Mouse (Mus musculus): ENCODE data around the gene Hspb9.

Gene Hspb9

GRCm38 (mm10) chr11:100700710-100701109, 12.9 kb upstream of the Hspb9 start:
- H3K27me3 ChIP-seq (ENCODE audit: control insufficient read depth, insufficient read depth, low read length, poor library complexity, severe bottlenecking) = no peaks in the 10 kb centered on the region
- H3K36me3 ChIP-seq (ENCODE audit: control insufficient read depth, insufficient read depth, low read length, poor library complexity, severe bottlenecking) = peaks cover 1% of the 10 kb centered on the region; the same call in 1 of the 2 replicates
- DNase-seq (ENCODE audit: low read depth, low spot score) = no peak

GRCm38 (mm10) chr11:100701301-100701700, 12.3 kb upstream of the Hspb9 start:
- H3K27me3 ChIP-seq (ENCODE audit: control insufficient read depth, insufficient read depth, low read length, poor library complexity, severe bottlenecking) = no peaks in the 10 kb centered on the region
- DNase-seq (ENCODE audit: low read depth, low spot score) = peak; percentile 51
- peaks cover 1% of the 10 kb centered on the region; the same call in 1 of the 2 replicates for H3K36me3 ChIP-seq (ENCODE audit: control insufficient read depth, insufficient read depth, low read length, poor library complexity, severe bottlenecking)

GRCm38 (mm10) chr11:100702081-100702851, 11.4 kb upstream of the Hspb9 start:
- no peaks in the 10 kb centered on the region for H3K27me3 ChIP-seq (ENCODE audit: control insufficient read depth, insufficient read depth, low read length, poor library complexity, severe bottlenecking)
- peaks cover 1% of the 10 kb centered on the region; the same call in 1 of the 2 replicates for H3K36me3 ChIP-seq (ENCODE audit: control insufficient read depth, insufficient read depth, low read length, poor library complexity, severe bottlenecking)
- peak; percentile 91 for DNase-seq (ENCODE audit: low read depth, low spot score)

GRCm38 (mm10) chr11:100702906-100703305, 10.7 kb upstream of the Hspb9 start:
- H3K36me3 ChIP-seq (ENCODE audit: control insufficient read depth, insufficient read depth, low read length, poor library complexity, severe bottlenecking) = peaks cover 1% of the 10 kb centered on the region; the same call in 1 of the 2 replicates
- DNase-seq (ENCODE audit: low read depth, low spot score) = no peak
- H3K27me3 ChIP-seq (ENCODE audit: control insufficient read depth, insufficient read depth, low read length, poor library complexity, severe bottlenecking) = no peaks in the 10 kb centered on the region

GRCm38 (mm10) chr11:100703366-100703765, 10.3 kb upstream of the Hspb9 start:
- DNase-seq (ENCODE audit: low read depth, low spot score) = peak; percentile 23
- H3K27me3 ChIP-seq (ENCODE audit: control insufficient read depth, insufficient read depth, low read length, poor library complexity, severe bottlenecking) = no peaks in the 10 kb centered on the region

GRCm38 (mm10) chr11:100703851-100704531, 9.7 kb upstream of the Hspb9 start, which contains the start of gene Dhx58:
TSS of gene Dhx58 (minus strand) at chr11:100704271.
- H3K36me3 ChIP-seq (ENCODE audit: control insufficient read depth, insufficient read depth, low read length, poor library complexity, severe bottlenecking) = no peaks in the 10 kb centered on the region; the same call in 1 of the 2 replicates
- H3K27me3 ChIP-seq (ENCODE audit: control insufficient read depth, insufficient read depth, low read length, poor library complexity, severe bottlenecking) = no peaks in the 10 kb centered on the region
- DNase-seq (ENCODE audit: low read depth, low spot score) = peak; percentile 65

More at GRCm38 (mm10) chr11:100703366-100703765, 10.3 kb upstream of the Hspb9 start:
- peaks cover under 1% of the 10 kb centered on the region; the same call in 1 of the 2 replicates for H3K36me3 ChIP-seq (ENCODE audit: control insufficient read depth, insufficient read depth, low read length, poor library complexity, severe bottlenecking)

GRCm38 (mm10) chr11:100705095-100705747, 8.4 kb upstream of the Hspb9 start:
- Histone ChIP-seq H3K27me3 (ENCODE audit: control insufficient read depth, insufficient read depth, low read length, poor library complexity, severe bottlenecking) (no peaks in the 10 kb centered on the region), H3K36me3 (ENCODE audit: control insufficient read depth, insufficient read depth, low read length, poor library complexity, severe bottlenecking) (no peaks in the 10 kb centered on the region; the same call in 1 of the 2 replicates)
- DNase-seq (ENCODE audit: low read depth, low spot score) = no peak

GRCm38 (mm10) chr11:100709201-100709810, 4.3 kb upstream of the Hspb9 start:
- no peaks in the 10 kb centered on the region; the same call in none of the 2 replicates for H3K36me3 ChIP-seq (ENCODE audit: control insufficient read depth, insufficient read depth, low read length, poor library complexity, severe bottlenecking)
- no peak for DNase-seq (ENCODE audit: low read depth, low spot score)
- no peaks in the 10 kb centered on the region for H3K27me3 ChIP-seq (ENCODE audit: control insufficient read depth, insufficient read depth, low read length, poor library complexity, severe bottlenecking)

GRCm38 (mm10) chr11:100710528-100710927, 3.1 kb upstream of the Hspb9 start:
- H3K27me3 ChIP-seq (ENCODE audit: control insufficient read depth, insufficient read depth, low read length, poor library complexity, severe bottlenecking) = no peaks in the 10 kb centered on the region
- DNase-seq (ENCODE audit: low read depth, low spot score) = no peak
- H3K36me3 ChIP-seq (ENCODE audit: control insufficient read depth, insufficient read depth, low read length, poor library complexity, severe bottlenecking) = no peaks in the 10 kb centered on the region; the same call in 1 of the 2 replicates

GRCm38 (mm10) chr11:100710977-100711376, 2.7 kb upstream of the Hspb9 start:
- no peaks in the 10 kb centered on the region for H3K27me3 ChIP-seq (ENCODE audit: control insufficient read depth, insufficient read depth, low read length, poor library complexity, severe bottlenecking)
- DNase-seq (ENCODE audit: low read depth, low spot score) = no peak
- no peaks in the 10 kb centered on the region; the same call in 1 of the 2 replicates for H3K36me3 ChIP-seq (ENCODE audit: control insufficient read depth, insufficient read depth, low read length, poor library complexity, severe bottlenecking)

- DNase-seq (ENCODE audit: low read depth, low spot score) = peak; percentile 63
- no peaks in the 10 kb centered on the region for H3K27me3 ChIP-seq (ENCODE audit: control insufficient read depth, insufficient read depth, low read length, poor library complexity, severe bottlenecking)
Measured at GRCm38 (mm10) chr11:100711783-100712615, 1.7 kb upstream of the Hspb9 start, which contains the start of gene Kat2a. TSS of gene Kat2a (minus strand) at chr11:100712465.

GRCm38 (mm10) chr11:100713174-100713573, 476 bp upstream of the Hspb9 start:
- no peak for DNase-seq (ENCODE audit: low read depth, low spot score)
- H3K36me3 ChIP-seq (ENCODE audit: control insufficient read depth, insufficient read depth, low read length, poor library complexity, severe bottlenecking) = no peaks in the 10 kb centered on the region; the same call in none of the 2 replicates
- no peaks in the 10 kb centered on the region for H3K27me3 ChIP-seq (ENCODE audit: control insufficient read depth, insufficient read depth, low read length, poor library complexity, severe bottlenecking)

More at GRCm38 (mm10) chr11:100711783-100712615, 1.7 kb upstream of the Hspb9 start, which contains the start of gene Kat2a:
- H3K36me3 ChIP-seq (ENCODE audit: control insufficient read depth, insufficient read depth, low read length, poor library complexity, severe bottlenecking) = no peaks in the 10 kb centered on the region; the same call in none of the 2 replicates

- Histone ChIP-seq H3K27me3 (ENCODE audit: control insufficient read depth, insufficient read depth, low read length, poor library complexity, severe bottlenecking) (no peaks in the 10 kb centered on the region), H3K36me3 (ENCODE audit: control insufficient read depth, insufficient read depth, low read length, poor library complexity, severe bottlenecking) (peaks cover 3% of the 10 kb centered on the region)
- DNase-seq (ENCODE audit: low read depth, low spot score) = peak; percentile 82
Measured at GRCm38 (mm10) chr11:100714534-100714915, 875 bp downstream of the Hspb9 start.
